Mouse (Mus musculus) MEL (cell line): ENCODE measurements around the gene Inpp4b. TPM values are rescaled to one million over a fixed set of nuclear protein-coding genes. Genes with fewer than 3 reads are reported as not detected.

Experiments used
- DNase-seq: peaks from one replicate; pipeline ENCODE4 v3.0.0; 2011; ENCODE audit warnings: low read depth, low spot score
- H3K27ac ChIP-seq: 2 replicates; pipeline ENCODE4 v1.5.1; 2012; ENCODE audit warnings: low read depth, mild to moderate bottlenecking, control low read depth, low read length, moderate library complexity; ENCODE audit not compliant: control insufficient read depth
- H3K27me3 ChIP-seq, 2 experiments: fragments of 150-350 bp in 1 of 2; sonication (generic) in 1 of 2; 2 replicates each; pipeline ENCODE4 v1.6.1; 2012; ENCODE audit warnings: low read length in 2 of 2, mild to moderate bottlenecking in 2 of 2, improper control_type of control experiment in 1 of 2, moderate library complexity in 1 of 2; ENCODE audit not compliant: insufficient read depth in 2 of 2, control insufficient read depth in 1 of 2
- H3K36me3 ChIP-seq, 2 experiments: 2 replicates each; pipeline ENCODE4 v1.6.1; 2012 to 2014; ENCODE audit warnings: low read length in 2 of 2, improper control_type of control experiment in 1 of 2, inconsistent platforms in 1 of 2, mild to moderate bottlenecking in 1 of 2; ENCODE audit not compliant: insufficient read depth in 2 of 2, control insufficient read depth in 1 of 2
- H3K4me1 ChIP-seq, 2 experiments: fragments of 150-350 bp in 1 of 2; sonication (generic) in 1 of 2; 2 replicates each; pipeline ENCODE4 v1.6.1; 2012; ENCODE audit warnings: low read length in 2 of 2, improper control_type of control experiment in 1 of 2, mild to moderate bottlenecking in 1 of 2; ENCODE audit not compliant: insufficient read depth in 2 of 2, control insufficient read depth in 1 of 2
- H3K4me3 ChIP-seq, 2 experiments: fragments of 150-350 bp in 1 of 2; sonication (generic) in 1 of 2; 2 replicates each; pipeline ENCODE4 v1.5.1; 2012; ENCODE audit warnings: low read depth in 2 of 2, low read length in 2 of 2, mild to moderate bottlenecking in 2 of 2, moderate library complexity in 2 of 2, control low read depth in 1 of 2, improper control_type of control experiment in 1 of 2; ENCODE audit not compliant: control insufficient read depth in 1 of 2, insufficient read depth in 1 of 2
- H3K79me2 ChIP-seq: 2 replicates; pipeline ENCODE4 v1.6.1; 2012; ENCODE audit warnings: mild to moderate bottlenecking, low read length, moderate library complexity; ENCODE audit not compliant: control insufficient read depth, poor library complexity, insufficient read depth
- H3K9ac ChIP-seq: 2 replicates; pipeline ENCODE4 v1.6.1; 2012; ENCODE audit warnings: low read depth, mild to moderate bottlenecking, control low read depth, low read length, moderate library complexity; ENCODE audit not compliant: control insufficient read depth, poor library complexity, severe bottlenecking
- H3K9me3 ChIP-seq: fragments of 150-350 bp; sonication (generic); replicated peaks from 2 replicates; pipeline ENCODE4 v1.6.1; 2012; ENCODE audit warnings: mild to moderate bottlenecking, low read length, improper control_type of control experiment, moderate library complexity; ENCODE audit not compliant: insufficient read depth
- BHLHE40 ChIP-seq: IDR thresholded peaks from 2 replicates; pipeline ENCODE4 v1.6.1; 2012; ENCODE audit warnings: low read depth, mild to moderate bottlenecking, inconsistent platforms, low read length, improper control_type of control experiment, borderline replicate concordance
- CHD1 ChIP-seq: IDR thresholded peaks from 2 replicates; pipeline ENCODE4 v1.6.1; 2012; ENCODE audit warnings: low read depth, mild to moderate bottlenecking, inconsistent platforms, low read length, improper control_type of control experiment
- E2F4 ChIP-seq: IDR thresholded peaks from 2 replicates; pipeline ENCODE4 v1.6.1; 2011; ENCODE audit warnings: low read depth, low read length, improper control_type of control experiment, borderline replicate concordance
- EP300 ChIP-seq, 2 experiments: IDR thresholded peaks; 2 replicates each; pipeline ENCODE4 v1.6.1; 2011; ENCODE audit warnings: improper control_type of control experiment in 2 of 2, low read length in 2 of 2, low read depth in 1 of 2, mild to moderate bottlenecking in 1 of 2
- ETS1 ChIP-seq: IDR thresholded peaks from 2 replicates; pipeline ENCODE4 v1.6.1; 2012; ENCODE audit warnings: low read depth, mild to moderate bottlenecking, inconsistent platforms, low read length, improper control_type of control experiment, moderate library complexity
- GATA1 ChIP-seq: IDR thresholded peaks from 2 replicates; pipeline ENCODE4 v1.6.1; 2011; ENCODE audit warnings: low read depth, low read length, improper control_type of control experiment
- JUND ChIP-seq: IDR thresholded peaks from 2 replicates; pipeline ENCODE4 v1.6.1; 2011; ENCODE audit warnings: low read depth, mild to moderate bottlenecking, improper control_type of control experiment, low read length
- MAFK ChIP-seq: IDR thresholded peaks from 2 replicates; pipeline ENCODE4 v1.6.1; 2011; ENCODE audit warnings: low read depth, mild to moderate bottlenecking, low read length, improper control_type of control experiment, borderline replicate concordance
- MEF2A ChIP-seq: IDR thresholded peaks from 2 replicates; pipeline ENCODE4 v1.6.1; 2014; ENCODE audit warnings: low read depth, mild to moderate bottlenecking, inconsistent platforms, low read length, improper control_type of control experiment; ENCODE audit not compliant: poor library complexity, insufficient replicate concordance, severe bottlenecking; ENCODE audit errors: extremely low read depth
- MYB ChIP-seq: IDR thresholded peaks from 2 replicates; pipeline ENCODE4 v1.6.1; 2011; ENCODE audit warnings: mild to moderate bottlenecking, low read depth, low read length, improper control_type of control experiment
- NELFE ChIP-seq: IDR thresholded peaks from 2 replicates; pipeline ENCODE4 v1.6.1; 2011; ENCODE audit warnings: low read depth, low read length, improper control_type of control experiment
- POLR2AphosphoS2 ChIP-seq: IDR thresholded peaks from 2 replicates; pipeline ENCODE4 v1.6.1; 2011; ENCODE audit warnings: low read length, improper control_type of control experiment
- POLR2AphosphoS5 ChIP-seq: IDR thresholded peaks from 2 replicates; pipeline ENCODE4 v1.6.1; 2012; ENCODE audit warnings: low read depth, borderline replicate concordance, mild to moderate bottlenecking, inconsistent platforms, low read length, moderate library complexity, mixed read lengths
- RCOR1 ChIP-seq: IDR thresholded peaks from 2 replicates; pipeline ENCODE4 v1.6.1; 2012; ENCODE audit warnings: low read depth, mild to moderate bottlenecking, inconsistent platforms, low read length, improper control_type of control experiment
- TAL1 ChIP-seq: IDR thresholded peaks from 2 replicates; pipeline ENCODE4 v1.6.1; 2012; ENCODE audit warnings: mild to moderate bottlenecking, inconsistent platforms, low read length, moderate library complexity, mixed read lengths
- TBP ChIP-seq: IDR thresholded peaks from 2 replicates; pipeline ENCODE4 v1.8.0; 2011; ENCODE audit warnings: low read depth, low read length, improper control_type of control experiment
- TCF12 ChIP-seq: IDR thresholded peaks from 2 replicates; pipeline ENCODE4 v1.6.1; 2014; ENCODE audit warnings: low read depth, mild to moderate bottlenecking, inconsistent platforms, low read length, improper control_type of control experiment, moderate library complexity
- UBTF ChIP-seq: IDR thresholded peaks from 2 replicates; pipeline ENCODE4 v1.6.1; 2012; ENCODE audit warnings: low read depth, mild to moderate bottlenecking, inconsistent platforms, low read length, improper control_type of control experiment, moderate library complexity, borderline replicate concordance; ENCODE audit not compliant: insufficient read depth
- USF1 ChIP-seq: IDR thresholded peaks from 2 replicates; pipeline ENCODE4 v1.6.1; 2014; ENCODE audit warnings: low read depth, mild to moderate bottlenecking, inconsistent platforms, low read length, improper control_type of control experiment, moderate library complexity
- USF2 ChIP-seq, 2 experiments: IDR thresholded peaks; 2 replicates each; pipeline ENCODE4 v1.6.1; 2011 to 2012; ENCODE audit warnings: improper control_type of control experiment in 2 of 2, low read length in 2 of 2, borderline replicate concordance in 1 of 2, inconsistent platforms in 1 of 2, low read depth in 1 of 2, mild to moderate bottlenecking in 1 of 2; ENCODE audit not compliant: insufficient read depth in 1 of 2
- ZC3H11A ChIP-seq: IDR thresholded peaks from 2 replicates; pipeline ENCODE4 v1.6.1; 2012; ENCODE audit warnings: low read depth, mild to moderate bottlenecking, inconsistent platforms, low read length, improper control_type of control experiment
- ZMIZ1 ChIP-seq: IDR thresholded peaks from 2 replicates; pipeline ENCODE4 v1.6.1; 2012; ENCODE audit warnings: low read depth, mild to moderate bottlenecking, inconsistent platforms, low read length, improper control_type of control experiment, moderate library complexity
- polyA plus RNA-seq, 2 experiments: library from polyadenylated mRNA; stranded (reverse) in 1 of 2; unstranded in 1 of 2; fragments of >175 nt in 1 of 2; fragments of >200 nt in 1 of 2; gene quantifications; 2 replicates each; pipeline versions ENCODE4 v1.2.1 to v1.2.4; 2012; ENCODE audit warnings: low replicate concordance in 2 of 2, low read depth in 1 of 2; ENCODE audit not compliant: insufficient read length in 2 of 2, insufficient read depth in 1 of 2, missing spikeins in 1 of 2
- total RNA-seq: library from RNA; depleted of rRNA; stranded (reverse); fragments of 300-350 nt; gene quantifications from 2 replicates; pipeline ENCODE4 v1.2.3, GENCODE M21; 2012

The Inpp4b gene
- total and polyA plus RNA-seq, 3 experiments: 12.3 to 26.9 (median 13.6) TPM

- TF ChIP-seq TBP (no peak), UBTF (no peak), POLR2AphosphoS2 (no peak), MYB (no peak), USF2 (IDR thresholded peaks at IDR 0.05; ENCODE audit: borderline replicate concordance in 1 of 2, insufficient read depth in 1 of 2, low read depth in 1 of 2, low read length in 2 of 2) (no peak), CHD1 (no peak), E2F4 (no peak), MEF2A (no peak), JUND (no peak), ZMIZ1 (no peak)
Measured at GRCm38 (mm10) chr8:81497646-81498045, 155.3 kb downstream of the Inpp4b start (continued).

- no peaks in the 10 kb centered on the region for H3K79me2 ChIP-seq
- DNase-seq: peak; percentile 71
- H3K9ac ChIP-seq: no peak overlapping the region
- H3K36me3 ChIP-seq: peaks cover 0 to 9% of the 10 kb centered on the region in 2 experiments; a peak in 2 of 4 replicates
- H3K27ac ChIP-seq: no peak overlapping the region
- H3K4me3 ChIP-seq: no peak overlapping the region
- TF ChIP-seq ZC3H11A (no peak), USF1 (no peak), GATA1 (peak; percentile 77), ETS1 (peak; percentile 59; the same call in 1 of the 2 replicates), MAFK (no peak), EP300 (IDR thresholded peaks at IDR 0.05; ENCODE audit: low read depth in 1 of 2, low read length in 2 of 2) (peak; percentile 78 to 81), BHLHE40 (peak; percentile 61; the same call in 1 of the 2 replicates), TAL1 (peak; percentile 46; the same call in 1 of the 2 replicates), RCOR1 (peak; percentile 49; the same call in 1 of the 2 replicates), NELFE (no peak), POLR2AphosphoS5 (no peak), TCF12 (peak; percentile 79), TBP (no peak), MEF2A (no peak)
- no peaks in the 10 kb centered on the region for H3K27me3 ChIP-seq
- H3K4me1 ChIP-seq: peaks cover 2 to 11% of the 10 kb centered on the region in 2 experiments; a peak in 3 of 4 replicates
- H3K9me3 ChIP-seq: no peaks in the 10 kb centered on the region
Measured at GRCm38 (mm10) chr8:81502216-81502615, 159.9 kb downstream of the Inpp4b start.
